ENCODE assay signal across 1 mouse cellular context in genomic region chr4:155491529-155492130, GRCm38 (mm10).
TF ChIP-seq lines count a peak whose summit lies in the region.

No protein-coding gene starts in this region.

TF ChIP-seq in MEL, 35 proteins besides CTCF, POLR2A, EP300 and RAD21 (continued from another document):
- TF ChIP-seq E2F4 (IDR thresholded peaks at IDR 0.05; ENCODE audit: borderline replicate concordance, low read depth, low read length) (no peak), ZMIZ1 (IDR thresholded peaks at IDR 0.05; ENCODE audit: low read depth, low read length) (0 out of 2 replicates have a peak, but pooled peaks have one; percentile 3), POLR2AphosphoS5 (IDR thresholded peaks at IDR 0.05; ENCODE audit: borderline replicate concordance, low read depth, low read length) (no peak), UBTF (IDR thresholded peaks at IDR 0.05; ENCODE audit: borderline replicate concordance, insufficient read depth, low read depth, low read length) (0 out of 2 replicates have a peak, but pooled peaks have one; percentile 9)
